Mouse (Mus musculus) urinary bladder, postnatal 4 days (tissue): ENCODE measurements around the gene Micu2.
"Not testable (repeated sequence)": the region's sequence is repeated elsewhere in the genome, so short reads cannot be mapped to it uniquely, and the experiment has no call there.

Source experiments
- DNase-seq, 2 experiments: peaks; one replicate each; pipeline ENCODE4 v3.0.0; 2021 to 2022; ENCODE audit warnings: low spot score in 2 of 2

The Micu2 gene

DNA sequence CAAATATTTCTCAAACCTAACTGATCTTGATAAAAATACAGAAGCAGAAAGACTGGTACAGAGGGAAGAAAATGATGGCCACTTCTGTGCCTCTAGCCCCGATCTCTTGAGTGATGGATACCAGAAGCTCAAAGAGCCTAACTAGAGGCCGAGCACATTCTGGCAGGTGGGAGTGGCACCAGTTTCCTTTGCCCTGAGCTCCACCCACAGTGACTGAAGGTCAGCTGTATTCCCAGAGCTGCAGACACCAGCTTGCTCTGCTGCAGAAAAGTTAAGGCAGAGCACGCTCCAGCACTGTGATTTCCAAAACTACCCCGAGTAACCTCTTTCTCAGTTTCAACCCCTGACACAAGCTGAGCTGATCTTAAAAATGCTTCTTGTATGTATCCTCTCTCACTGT, 37.2 kb downstream of the Micu2 start:
- DNase-seq, result no peak

DNA sequence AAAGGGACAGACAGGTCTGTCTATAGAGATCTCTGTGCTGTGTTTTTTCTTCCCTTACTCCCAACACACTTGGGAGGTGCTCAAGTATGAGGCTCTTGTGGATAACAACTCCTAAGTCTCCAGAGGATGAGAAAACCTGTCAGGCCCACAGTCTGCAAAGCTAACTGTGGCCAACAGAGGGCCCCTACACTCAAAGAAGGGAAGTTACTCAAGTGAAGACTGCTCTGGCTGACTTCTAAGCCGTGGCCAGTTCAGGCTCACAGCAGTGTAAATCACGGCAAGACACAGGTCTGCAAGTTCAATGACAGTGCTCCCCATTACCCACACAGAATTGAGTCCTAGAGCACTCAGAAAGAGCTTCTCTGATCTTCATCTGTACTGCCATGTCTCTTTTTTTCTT, 48.0 kb downstream of the Micu2 start:
- DNase-seq, result no peak

DNA sequence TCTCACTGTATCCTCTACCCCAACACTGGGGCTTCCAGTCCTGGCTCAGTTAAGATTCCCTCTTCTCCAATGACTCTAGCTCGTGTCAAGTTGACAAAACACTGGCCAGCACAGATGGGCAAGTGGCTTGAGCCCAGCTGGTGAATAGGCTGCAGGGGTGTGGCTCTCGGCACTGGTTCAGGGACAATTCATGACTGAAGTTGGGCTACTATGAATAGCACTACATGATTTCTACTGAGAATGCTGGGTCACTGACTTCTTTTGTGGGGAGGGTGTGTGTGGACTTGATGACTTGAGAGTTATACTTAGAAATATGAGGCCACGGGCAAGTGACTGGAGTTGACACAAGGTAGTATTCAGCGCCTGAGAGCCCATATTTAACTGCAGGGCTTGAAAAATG, 53.2 kb downstream of the Micu2 start:
- DNase-seq, result no peak

DNA sequence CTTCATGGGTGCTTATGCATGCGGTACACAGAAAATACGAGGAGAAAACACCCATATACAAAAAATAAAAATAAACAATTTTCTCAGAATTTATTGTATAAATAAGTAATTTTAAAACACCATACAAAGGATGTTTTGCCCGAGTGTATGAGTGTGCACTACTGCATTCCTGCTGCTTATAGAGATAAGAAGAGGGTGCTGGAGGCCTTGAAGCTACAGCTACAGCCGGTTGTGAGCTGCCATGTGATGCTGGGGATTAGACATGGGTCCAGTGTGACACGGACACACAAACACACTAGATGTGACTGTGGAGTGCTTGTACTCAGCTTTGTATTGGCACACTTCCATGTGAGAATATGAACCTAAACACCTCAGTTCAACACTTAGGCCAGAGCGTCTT, 61.8 kb downstream of the Micu2 start:
- DNase-seq, result no peak

DNA sequence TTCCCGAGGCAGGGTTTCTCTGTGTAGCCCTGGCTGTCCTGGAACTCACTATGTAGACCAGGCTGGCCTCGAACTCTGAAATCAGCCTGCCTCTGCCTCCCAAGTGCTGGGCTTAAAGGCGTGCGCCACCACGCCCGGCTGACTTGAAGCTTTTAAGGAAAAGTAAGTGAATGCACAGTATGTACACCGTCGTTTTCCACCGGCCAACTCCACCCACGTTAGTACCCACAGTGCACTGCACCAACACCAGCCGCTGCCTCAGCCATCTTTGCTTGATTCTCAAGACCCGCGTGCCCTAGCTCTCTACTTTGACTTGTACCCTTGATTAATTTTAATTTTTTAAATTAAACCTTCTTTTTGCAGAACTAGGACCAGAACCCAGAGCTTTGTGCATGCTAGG, 64.4 kb downstream of the Micu2 start:
- no peak for DNase-seq

DNA sequence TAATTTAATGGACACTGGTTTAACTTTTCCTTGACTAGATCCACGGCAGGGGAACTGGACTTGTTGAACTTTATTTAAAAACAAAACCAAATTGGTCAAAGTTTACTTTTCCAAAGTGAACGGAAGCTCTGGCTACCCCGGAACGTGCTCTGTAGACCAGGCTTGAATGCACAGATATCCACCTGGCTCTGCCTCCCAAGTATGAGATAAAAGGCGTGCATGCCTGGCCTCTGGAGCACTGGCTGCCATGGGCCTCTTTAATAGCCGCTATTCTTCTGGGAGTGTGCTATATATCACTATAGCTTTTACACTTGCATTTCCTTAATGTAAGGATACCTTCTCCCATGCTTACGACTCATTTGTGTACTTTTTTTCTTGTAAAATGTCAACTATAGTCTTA, 65.5 kb downstream of the Micu2 start:
- DNase-seq, result no peak

DNA sequence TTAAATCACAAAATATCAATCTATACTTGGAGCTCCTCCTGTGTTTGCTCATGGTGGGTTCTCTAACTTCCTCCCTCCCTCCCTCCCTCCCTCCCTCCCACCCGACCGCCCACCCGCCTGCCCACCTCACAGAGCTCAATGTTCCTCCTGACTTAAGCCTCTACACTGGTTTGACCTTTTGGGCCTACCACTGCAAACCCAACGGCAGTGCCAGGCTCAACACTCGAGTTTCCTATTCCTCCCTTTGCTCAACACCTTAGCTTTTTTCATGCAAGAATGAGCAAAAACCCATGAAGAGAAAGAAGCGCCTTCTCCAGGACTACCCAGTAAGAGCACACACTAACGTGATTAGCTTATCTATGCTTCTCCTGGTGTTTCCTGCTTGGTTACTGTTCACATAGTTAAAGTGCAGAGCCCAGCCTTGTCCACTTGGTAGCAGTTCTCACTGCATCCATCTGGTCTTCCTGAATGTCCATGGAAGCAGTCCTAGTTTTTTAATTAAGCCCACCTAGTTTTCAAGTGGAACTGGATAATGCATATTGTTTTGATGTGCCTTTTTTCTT, 66.1 kb downstream of the Micu2 start:
- DNase-seq, result no peak

DNA sequence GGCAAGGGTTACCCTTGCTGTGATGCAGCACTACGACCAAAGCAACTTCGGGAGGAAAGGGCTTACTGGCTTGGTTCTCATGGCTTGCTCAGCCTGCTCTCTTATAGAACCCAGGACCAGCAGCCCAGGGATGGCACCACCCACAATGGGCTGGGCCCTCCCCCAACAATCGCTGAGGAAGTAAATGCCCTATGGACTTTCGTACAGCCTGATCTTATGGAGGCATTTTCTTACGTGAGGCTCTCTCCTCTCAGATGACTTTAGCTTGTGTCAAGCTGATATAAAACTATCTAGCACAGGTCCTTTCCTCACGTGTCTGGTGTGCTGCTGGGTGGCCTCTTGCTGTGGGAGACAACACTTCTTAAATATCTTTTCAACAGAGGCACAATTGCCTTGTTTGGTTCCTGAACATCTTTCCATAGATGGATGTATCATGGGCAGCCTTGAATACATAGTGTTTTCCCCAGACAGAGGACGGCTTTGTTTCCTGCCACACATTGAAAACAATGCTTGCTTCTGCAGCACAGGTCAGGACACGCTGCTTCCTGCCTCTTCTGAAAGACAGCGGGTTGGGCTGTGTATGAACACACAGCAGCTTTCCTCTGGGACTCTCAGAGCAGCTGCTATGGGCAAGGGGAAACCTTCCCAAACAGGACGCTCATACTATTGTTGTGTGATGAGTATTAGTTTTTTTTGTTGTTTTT, 77.5 kb downstream of the Micu2 start:
- DNase-seq, result no peak

DNA sequence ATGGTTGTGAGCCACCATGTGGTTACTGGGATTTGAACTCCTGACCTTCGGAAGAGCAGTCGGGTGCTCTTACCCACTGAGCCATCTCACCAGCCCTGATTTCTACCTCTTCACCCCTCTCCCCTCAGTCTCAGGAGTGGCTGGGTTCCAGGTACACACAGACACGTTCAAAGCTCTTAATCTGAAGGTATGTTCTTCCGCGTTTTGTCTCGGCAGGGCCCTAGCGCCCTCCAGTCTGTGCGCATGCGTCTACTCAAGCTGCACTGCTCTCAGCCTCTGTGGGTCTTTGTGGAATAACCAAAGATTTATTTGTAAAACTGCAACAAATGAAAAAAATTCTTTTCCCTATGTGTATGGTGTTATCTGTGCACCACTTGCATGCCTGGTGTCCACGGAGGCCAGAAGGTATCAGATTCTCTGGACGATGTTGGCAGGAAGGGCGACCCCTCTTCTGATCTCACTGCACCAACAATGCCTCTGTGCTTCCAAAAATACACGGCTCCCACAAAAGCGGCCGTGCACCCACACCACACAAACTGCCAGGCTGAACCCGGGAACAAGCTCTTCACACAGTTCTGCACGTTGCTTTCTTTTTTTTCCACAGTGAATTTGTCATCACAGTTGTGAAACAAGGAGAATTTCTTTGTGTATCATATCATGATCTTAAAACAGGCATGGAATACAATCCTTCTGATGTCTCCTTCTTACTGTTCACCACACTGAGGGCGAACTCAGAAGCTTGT, 78.3 kb downstream of the Micu2 start:
- no peak for DNase-seq

DNA sequence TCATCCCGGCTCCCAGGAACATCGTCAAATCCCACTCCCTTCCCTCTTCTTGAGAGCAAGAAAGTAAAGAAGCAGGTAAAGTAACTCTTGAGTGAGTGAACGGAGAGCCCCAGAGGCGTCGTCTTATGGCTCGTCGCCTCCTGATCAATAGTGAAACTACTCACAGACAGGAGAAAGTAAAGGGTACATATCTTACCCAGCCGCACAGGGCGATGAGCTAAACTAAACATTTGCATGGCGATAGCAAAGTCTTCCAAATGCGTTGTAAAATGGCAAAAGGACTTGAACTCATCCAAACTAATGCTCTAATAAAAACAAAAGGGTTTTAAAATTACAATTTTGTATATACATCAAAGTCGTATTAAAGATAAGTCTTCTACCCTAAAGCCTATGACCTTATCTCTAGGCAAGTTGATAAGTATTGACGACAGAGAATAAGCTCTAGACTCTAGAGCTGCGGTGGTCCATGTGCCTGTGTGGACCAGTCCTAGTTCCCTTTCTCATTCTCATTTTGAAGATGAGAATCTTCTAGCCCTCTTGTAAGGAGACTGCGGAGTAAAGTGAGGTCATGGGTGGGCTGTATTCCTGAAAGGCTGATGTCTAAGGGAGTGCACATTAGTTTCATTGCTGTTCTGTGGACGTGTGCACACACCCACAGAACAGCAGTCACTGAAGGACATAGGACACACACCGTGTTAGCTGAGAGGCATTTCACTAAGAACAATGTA, 79.8 kb downstream of the Micu2 start:
- no peak for DNase-seq

DNA sequence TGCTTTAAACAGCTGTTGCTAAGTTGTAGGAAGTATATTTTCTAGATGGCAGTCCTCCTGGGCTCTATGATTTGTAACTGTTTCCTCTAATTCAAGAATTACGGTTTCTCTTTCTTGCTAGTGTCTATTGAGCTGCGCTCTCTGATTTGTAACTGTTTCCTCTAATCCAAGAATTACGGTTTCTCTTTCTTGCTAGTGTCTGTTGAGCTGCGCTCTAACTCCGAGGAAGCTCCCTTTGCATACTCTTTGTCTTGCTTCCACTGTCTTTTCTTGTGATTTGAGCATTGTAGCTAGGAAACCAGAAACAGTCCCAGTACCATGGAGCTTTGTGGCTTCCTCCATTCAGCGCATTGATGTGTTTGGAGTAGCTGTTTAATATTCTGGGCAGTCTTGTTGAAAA, 83.7 kb downstream of the Micu2 start:
- DNase-seq, result no peak

DNA sequence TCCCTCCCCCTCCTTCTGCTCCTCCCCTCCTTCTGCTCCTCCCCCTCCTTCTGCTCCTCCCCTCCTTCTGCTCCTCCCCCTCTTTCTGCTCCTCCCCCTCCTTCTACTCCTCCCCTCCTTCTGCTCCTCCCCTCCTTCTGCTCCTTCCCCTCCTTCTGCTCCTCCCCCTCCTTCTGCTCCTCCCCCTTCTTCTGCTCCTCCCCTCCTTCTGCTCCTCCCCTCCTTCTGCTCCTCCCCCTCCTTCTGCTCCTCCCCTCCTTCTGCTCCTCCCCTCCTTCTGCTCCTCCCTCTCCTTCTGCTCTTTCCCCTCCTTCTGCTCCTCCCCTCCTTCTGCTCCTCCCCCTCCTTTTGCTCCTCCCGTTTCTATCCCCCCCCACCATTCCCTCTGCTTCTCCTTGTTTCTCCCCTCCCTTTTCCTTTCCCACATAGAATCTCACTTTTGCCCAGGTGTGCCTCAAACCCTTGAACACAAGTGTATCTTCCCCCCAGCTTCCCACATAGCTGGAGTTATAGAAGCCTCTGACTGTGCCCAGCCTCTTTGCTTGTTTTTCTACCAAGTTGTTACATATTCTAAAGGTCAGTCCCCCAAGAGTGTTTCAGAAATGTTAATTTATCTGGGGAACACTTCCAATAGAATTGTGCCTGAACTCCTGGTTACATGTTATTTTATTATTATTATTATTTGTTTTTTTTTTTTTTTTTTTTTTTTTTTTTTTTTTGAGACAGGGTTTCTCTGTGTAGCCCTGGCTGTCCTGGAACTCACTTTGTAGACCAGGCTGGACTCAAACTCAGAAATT, 86.7 kb downstream of the Micu2 start:
- DNase-seq, result not testable (repeated sequence)

DNA sequence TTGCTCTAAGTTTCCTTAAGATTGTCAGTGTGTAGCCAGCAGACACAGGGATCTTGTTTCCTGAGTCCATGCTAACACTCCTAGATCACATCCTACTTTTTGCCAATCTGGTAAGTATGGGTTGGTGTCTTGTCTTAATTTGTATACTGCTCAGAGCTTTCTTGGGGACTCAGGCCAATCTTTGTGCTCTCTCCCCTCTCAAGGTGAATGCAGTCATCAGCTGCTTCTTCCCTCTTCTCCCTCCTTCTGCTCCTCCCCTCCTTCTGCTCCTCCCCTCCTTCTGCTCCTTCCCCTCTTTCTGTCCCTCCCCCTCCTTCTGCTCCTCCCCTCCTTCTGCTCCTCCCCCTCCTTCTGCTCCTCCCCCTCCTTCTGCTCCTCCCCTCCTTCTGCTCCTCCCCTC, 87.3 kb downstream of the Micu2 start:
- DNase-seq, result not testable (repeated sequence)

DNA sequence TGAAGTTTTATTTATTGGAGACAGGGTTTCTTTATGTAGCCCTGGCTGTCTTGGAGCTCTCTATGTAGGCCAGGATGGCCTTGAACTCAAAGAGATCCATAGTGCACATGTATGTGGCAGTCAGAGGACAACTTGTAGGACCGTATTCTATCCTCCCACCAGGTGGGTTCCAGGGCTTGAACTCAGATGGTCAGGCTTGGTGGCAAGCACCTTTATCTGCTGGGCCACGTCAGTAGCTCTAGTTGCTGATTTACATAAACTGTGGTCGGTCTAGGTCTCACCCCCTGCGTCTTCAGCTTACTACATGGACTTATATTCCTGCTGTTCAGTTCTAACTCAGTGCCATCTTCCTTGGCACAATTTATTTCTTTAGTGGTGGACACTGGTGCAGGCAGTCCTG, 87.7 kb downstream of the Micu2 start:
- no peak for DNase-seq

DNA sequence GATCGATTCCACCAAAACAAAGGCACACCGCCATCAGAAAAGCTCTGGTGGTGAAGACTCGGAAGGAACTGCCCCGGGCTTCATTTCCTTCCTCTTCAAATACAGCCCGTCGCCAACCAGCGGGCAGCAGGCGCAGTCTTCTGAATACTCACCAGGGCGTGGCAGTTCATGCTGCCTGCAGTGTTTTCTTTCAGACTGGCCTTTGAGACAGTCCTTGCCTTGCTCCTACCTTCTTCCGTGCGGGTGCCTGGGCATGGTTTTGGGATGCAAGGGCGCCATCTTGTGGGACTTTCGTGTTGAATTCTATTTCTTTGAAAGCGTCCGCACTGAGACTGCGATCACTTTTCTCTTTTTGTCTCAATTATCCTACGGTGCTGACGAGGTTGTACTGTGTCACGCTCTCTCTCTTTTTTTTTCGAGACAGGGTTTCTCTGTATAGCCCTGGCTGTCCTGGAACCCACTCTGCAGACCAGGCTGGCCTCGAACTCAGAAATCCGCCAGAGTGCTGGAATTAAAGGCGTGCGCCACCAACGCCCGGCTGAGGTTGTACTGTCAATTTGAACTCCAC, 88.5 kb downstream of the Micu2 start:
- DNase-seq, result peak; percentile 70 to 82

DNA sequence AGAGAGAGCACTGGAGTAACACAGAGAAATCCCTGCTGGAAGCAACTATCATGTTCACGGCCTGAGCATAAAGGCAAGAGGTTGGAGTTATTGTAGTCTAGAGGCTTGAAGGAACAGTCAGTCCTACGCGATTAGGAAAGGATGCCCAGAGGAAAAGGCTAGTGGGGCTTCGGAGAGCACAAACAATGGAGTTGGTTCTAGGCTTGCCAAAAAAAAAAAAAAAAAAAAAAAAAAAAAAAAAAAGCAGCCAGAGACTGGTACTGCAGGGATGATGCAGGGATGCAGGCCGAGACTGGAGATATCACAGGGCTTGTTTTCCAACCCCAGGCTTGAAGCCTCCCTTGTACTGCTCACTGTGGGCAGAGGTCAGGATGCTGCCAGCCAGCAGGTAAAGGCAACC, 89.8 kb downstream of the Micu2 start:
- DNase-seq, result no peak

DNA sequence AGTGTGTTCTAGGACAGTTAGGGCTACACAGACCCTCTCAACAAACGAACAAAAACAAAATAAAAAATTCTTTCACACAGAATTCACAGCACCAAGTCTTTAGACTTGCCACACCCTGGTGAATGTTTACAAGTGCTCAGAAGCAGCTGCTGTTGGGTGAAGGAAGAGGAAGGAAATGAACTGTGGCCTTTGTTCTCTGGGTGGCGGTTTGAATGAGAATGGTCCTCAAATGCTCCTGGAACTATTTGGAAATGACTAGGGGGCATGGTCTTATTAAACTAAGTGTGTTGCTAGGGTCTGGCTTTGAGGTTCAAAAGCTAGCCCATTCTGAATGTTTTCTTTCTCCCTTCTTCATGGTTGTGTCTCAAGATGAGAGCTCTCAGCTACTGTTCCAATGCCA, 90.6 kb downstream of the Micu2 start:
- DNase-seq, result no peak

DNA sequence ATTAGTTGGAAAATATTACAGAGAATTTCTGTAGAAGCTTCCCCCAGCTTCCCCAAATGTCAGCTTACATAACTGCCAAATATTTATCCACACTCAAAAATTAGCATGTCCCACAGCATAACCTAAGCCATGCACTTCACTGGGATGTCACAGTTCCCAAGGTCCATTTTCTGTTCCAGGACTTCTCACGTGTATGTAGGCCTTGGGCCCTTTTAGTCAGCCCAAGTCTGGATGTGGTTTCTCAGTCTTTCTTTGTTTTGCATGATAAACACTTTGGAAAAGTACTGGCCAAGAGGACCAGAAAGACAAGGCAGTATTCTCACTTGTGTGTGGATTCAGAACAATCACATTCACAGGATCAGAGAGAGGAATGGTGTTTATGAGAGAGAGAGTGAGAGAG, 97.1 kb downstream of the Micu2 start:
- DNase-seq, result no peak

DNA sequence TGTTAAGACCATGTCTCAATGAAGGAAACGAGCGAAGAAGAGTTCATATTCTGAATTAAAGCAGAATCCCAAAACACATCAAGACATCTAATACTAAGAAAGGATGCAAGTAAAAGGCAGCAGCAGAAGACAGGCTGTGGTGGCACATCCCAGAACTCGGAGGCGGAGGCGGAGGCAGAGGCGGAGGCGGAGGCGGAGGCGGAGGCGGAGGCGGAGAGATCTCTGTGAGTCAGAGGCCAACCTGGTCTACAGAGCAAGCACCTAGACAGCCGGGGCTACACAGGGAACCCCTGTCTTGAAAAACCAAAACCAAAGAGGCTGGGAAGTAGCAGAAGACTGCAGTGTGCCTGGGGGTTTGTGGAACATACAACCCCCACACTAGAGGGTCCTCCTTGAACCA, 102.2 kb downstream of the Micu2 start:
- no peak for DNase-seq

DNA sequence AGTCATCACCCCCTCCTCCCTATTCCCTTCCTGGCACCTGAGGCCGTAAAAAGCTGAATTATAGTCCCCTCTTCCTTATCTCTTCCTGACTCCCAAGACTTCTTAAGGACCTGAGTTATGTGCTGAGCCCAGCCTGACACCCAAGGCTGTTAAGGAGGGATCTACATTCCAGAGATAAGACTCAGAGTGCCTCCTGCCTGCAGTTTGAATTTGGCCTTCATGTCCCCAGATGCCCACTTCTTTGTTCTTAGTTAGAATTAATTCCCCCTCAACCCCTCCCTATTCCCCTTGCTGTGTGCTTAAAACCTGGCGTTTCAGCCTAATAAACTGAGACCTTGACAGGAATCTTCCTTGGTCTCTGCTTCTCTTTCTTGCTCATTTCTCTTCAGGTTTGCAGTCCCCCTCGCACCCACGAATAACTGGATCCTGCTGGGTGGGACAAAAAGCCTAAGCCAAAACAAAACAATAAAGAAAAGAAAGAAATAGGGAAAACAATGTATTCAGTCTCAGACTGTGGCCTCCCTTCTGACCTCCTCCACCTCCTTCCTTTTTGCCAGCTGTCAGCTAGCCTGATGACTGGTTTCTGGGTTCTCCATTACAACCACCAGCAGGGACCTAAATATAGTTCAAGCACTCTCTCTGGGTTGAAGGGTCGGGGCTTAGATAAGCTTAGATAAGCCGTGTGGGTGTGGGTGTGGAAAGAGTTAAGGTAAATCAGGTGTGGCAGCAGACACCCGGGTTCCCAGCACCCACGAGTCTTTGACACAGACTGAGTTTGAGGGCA, 102.8 kb downstream of the Micu2 start:
- not testable (repeated sequence) for DNase-seq

DNA sequence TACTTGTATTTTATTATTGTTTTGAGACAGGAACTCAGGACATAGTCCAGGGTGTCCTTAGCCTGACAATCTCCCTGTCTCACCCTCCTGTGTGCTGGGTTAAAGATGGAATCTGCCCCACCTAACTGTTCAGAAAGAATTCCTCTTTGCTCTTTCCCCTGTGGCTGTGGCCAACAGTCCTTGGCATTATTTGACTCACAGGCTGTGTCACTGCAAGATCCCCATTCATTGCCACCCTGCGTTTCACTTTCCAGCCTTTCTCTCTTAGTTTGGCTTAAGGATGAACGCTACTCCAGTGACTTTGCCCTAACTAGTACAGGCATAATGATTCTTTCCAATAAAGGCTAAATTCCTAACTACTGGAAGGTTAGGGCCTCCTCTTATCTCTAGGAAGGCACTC, 104.7 kb downstream of the Micu2 start:
- no peak for DNase-seq
